Mouse (Mus musculus) bone marrow macrophage, adult 2 months (primary cell): ENCODE results near the gene Ctcfl. TPM values are rescaled to one million over a fixed set of nuclear protein-coding genes. Genes with fewer than 3 reads are reported as not detected.

ENCODE experiments used
- H3K27ac ChIP-seq: 2 replicates; pipeline ENCODE4 v1.5.1; 2012; ENCODE audit warnings: low read depth, low read length; ENCODE audit not compliant: insufficient read depth
- H3K4me1 ChIP-seq: 2 replicates; pipeline ENCODE4 v1.6.1; 2012; ENCODE audit warnings: low read length; ENCODE audit not compliant: control insufficient read depth, insufficient read depth
- H3K4me3 ChIP-seq: 2 replicates; pipeline ENCODE4 v1.5.1; 2012; ENCODE audit warnings: mild to moderate bottlenecking, low read length, moderate library complexity; ENCODE audit not compliant: insufficient read depth
- CTCF ChIP-seq: IDR thresholded peaks from 2 replicates; pipeline ENCODE4 v1.5.1; 2012; ENCODE audit warnings: low read depth, mild to moderate bottlenecking, low read length, moderate library complexity
- POLR2A ChIP-seq: IDR thresholded peaks from 2 replicates; pipeline ENCODE4 v1.6.1; 2012; ENCODE audit warnings: mild to moderate bottlenecking, low read depth, low read length, borderline replicate concordance
- polyA plus RNA-seq: library from polyadenylated mRNA; stranded (reverse); fragments of >200 nt; gene quantifications from 2 replicates; pipeline ENCODE4 v1.2.4, GENCODE M21; 2012; ENCODE audit not compliant: missing spikeins, insufficient read depth, insufficient read length

The Ctcfl gene
- polyA plus RNA-seq, 1 experiment, result not detected

GRCm38 (mm10) chr2:173049231-173049630 is 70.1 kb downstream of the Ctcfl start:
- Histone ChIP-seq H3K27ac (no peak overlapping the region), H3K4me3 (no peak overlapping the region), H3K4me1 (peaks cover 18% of the 10 kb centered on the region)
- no peak for TF ChIP-seq CTCF

- TF ChIP-seq POLR2A (no peak), CTCF (no peak)
- peaks cover 20% of the 10 kb centered on the region for H3K4me1 ChIP-seq
- no peak overlapping the region for H3K27ac ChIP-seq
- H3K4me3 ChIP-seq, result no peak overlapping the region
Measured at GRCm38 (mm10) chr2:173048041-173048745, 71.1 kb downstream of the Ctcfl start.

- Histone ChIP-seq H3K4me3 (no peak overlapping the region), H3K27ac (no peak overlapping the region), H3K4me1 (peaks cover 20% of the 10 kb centered on the region)
- TF ChIP-seq CTCF (no peak), POLR2A (no peak)
Measured at GRCm38 (mm10) chr2:173047471-173047870, 71.9 kb downstream of the Ctcfl start.

GRCm38 (mm10) chr2:173046582-173047297 is 72.6 kb downstream of the Ctcfl start:
- Histone ChIP-seq H3K4me3 (peak overlapping the region; percentile 18), H3K4me1 (peaks cover 20% of the 10 kb centered on the region), H3K27ac (peak overlapping the region; percentile 16)
- TF ChIP-seq POLR2A (no peak), CTCF (no peak)

- Histone ChIP-seq H3K27ac (no peak overlapping the region), H3K4me1 (peaks cover 20% of the 10 kb centered on the region), H3K4me3 (no peak overlapping the region)
- TF ChIP-seq POLR2A (no peak), CTCF (no peak)
Measured at GRCm38 (mm10) chr2:173044198-173044970, 74.9 kb downstream of the Ctcfl start.

Other genes starting within 250 kb of the Ctcfl start
- not detected in 2 replicates for gene Bmp7, start 179.2 kb downstream of the Ctcfl start, polyA plus RNA-seq
- gene Spo11, start 141.8 kb downstream of the Ctcfl start, polyA plus RNA-seq, result not detected in 2 replicates
- 28.4 and 30.4 TPM in 2 replicates for gene Rae1, start 119.4 kb downstream of the Ctcfl start, polyA plus RNA-seq
- gene Rbm38, start 99.0 kb downstream of the Ctcfl start, polyA plus RNA-seq, result 14.6 and 16.3 TPM in 2 replicates
- gene Pck1, start 33.5 kb upstream of the Ctcfl start, polyA plus RNA-seq, result 0.58 TPM in 1 of 2 replicates, not detected in the other
- 58.1 and 68.4 TPM in 2 replicates for gene Zbp1, start 99.4 kb upstream of the Ctcfl start, polyA plus RNA-seq
- 0.35 and 1.5 TPM in 2 replicates for gene Pmepa1, start 157.0 kb upstream of the Ctcfl start, polyA plus RNA-seq